Mouse (Mus musculus) heart, adult 2 months (tissue): ENCODE data around the gene Srsf12. TPM values are rescaled to one million over a fixed set of nuclear protein-coding genes. Genes with fewer than 3 reads are reported as not detected.

Experiments used
- DNase-seq, 2 experiments: peaks; one replicate each; pipeline ENCODE4 v3.0.0; 2021
- H3K27ac ChIP-seq: fragments of 200-600 bp; 2 replicates; pipeline ENCODE4 v1.8.1; 2022
- H3K27me3 ChIP-seq: fragments of 200-500 bp; 2 replicates; pipeline ENCODE4 v1.6.1; 2012; ENCODE audit warnings: mild to moderate bottlenecking, low read length, inconsistent platforms, mixed read lengths; ENCODE audit not compliant: control insufficient read depth, insufficient read depth
- H3K36me3 ChIP-seq: fragments of 200-500 bp; 2 replicates; pipeline ENCODE4 v1.6.1; 2012; ENCODE audit warnings: low read length, inconsistent platforms; ENCODE audit not compliant: control insufficient read depth, insufficient read depth
- H3K4me1 ChIP-seq: fragments of 200-500 bp; 2 replicates; pipeline ENCODE4 v1.6.1; 2011; ENCODE audit warnings: low read length; ENCODE audit not compliant: control insufficient read depth, insufficient read depth
- H3K4me3 ChIP-seq: fragments of 200-600 bp; 2 replicates; pipeline ENCODE4 v1.8.1; 2022
- H3K79me2 ChIP-seq: fragments of 200-500 bp; replicated peaks from 2 replicates; pipeline ENCODE4 v1.6.1; 2012; ENCODE audit warnings: mild to moderate bottlenecking, inconsistent platforms, low read length, moderate library complexity, mixed read lengths; ENCODE audit not compliant: control insufficient read depth, insufficient read depth
- H3K9ac ChIP-seq: fragments of 200-500 bp; 2 replicates; pipeline ENCODE4 v1.6.1; 2012; ENCODE audit warnings: low read depth, mild to moderate bottlenecking, control low read depth, inconsistent platforms, low read length, mixed read lengths
- CTCF ChIP-seq: fragments of 200-600 bp; IDR thresholded peaks from 2 replicates; pipeline ENCODE4 v1.8.1; 2022; ENCODE audit warnings: antibody characterized with exemption, mild to moderate bottlenecking, moderate library complexity
- EP300 ChIP-seq: fragments of 200-500 bp; IDR thresholded peaks from 2 replicates; pipeline ENCODE4 v1.6.1; 2011; ENCODE audit warnings: low read depth, low read length, control low read depth; ENCODE audit not compliant: insufficient read depth
- POLR2A ChIP-seq: fragments of 200-500 bp; IDR thresholded peaks from 2 replicates; pipeline ENCODE4 v1.6.1; 2011; ENCODE audit warnings: mild to moderate bottlenecking, low read depth, low read length, control low read depth; ENCODE audit not compliant: insufficient read depth
- WGBS: fragments of 180-500 bp; shearing (Covaris S2); methylation state at CpG from one replicate; pipeline ENCODE4 v1.1.7; 2018; 5-methylcytosine and 5-hydroxymethylcytosine counted together
- intact Hi-C: fragments of 180-260 bp; cut with DNase I; formaldehyde crosslinking; loops from one replicate; pipeline ENCODE4 v1.15.1; 2025
- polyA plus RNA-seq: library from polyadenylated mRNA; depleted of rRNA; stranded (reverse); fragments of >200 nt; gene quantifications from 2 replicates; pipeline ENCODE4 v1.2.3, GENCODE M21; 2012
- total RNA-seq, 2 experiments: library from RNA; stranded (reverse); gene quantifications; 2 replicates each; pipeline ENCODE4 v1.2.3; 2021

Srsf12 gene
- total and polyA plus RNA-seq, 3 experiments, result not detected

GRCm38 (mm10) chr4:33254706-33255105 lies 45.9 kb downstream of the Srsf12 start:
- no peaks in the 10 kb centered on the region for H3K27me3 ChIP-seq
- intact Hi-C loops, result no loop called here
- no peak overlapping the region for H3K27ac ChIP-seq
- H3K9ac ChIP-seq, result no peak overlapping the region
- no peak for DNase-seq
- H3K4me3 ChIP-seq, result no peak overlapping the region
- no peak for TF ChIP-seq CTCF
- TF ChIP-seq EP300, result no peak
- no peak for TF ChIP-seq POLR2A
- H3K36me3 ChIP-seq, result no peaks in the 10 kb centered on the region
- no peaks in the 10 kb centered on the region for H3K4me1 ChIP-seq
- no peaks in the 10 kb centered on the region for H3K79me2 ChIP-seq
- WGBS, result 63% methylated on average over 4 of the region's 4 CpGs

- H3K27me3 ChIP-seq, result no peaks in the 10 kb centered on the region
- H3K4me3 ChIP-seq, result no peak overlapping the region
- H3K9ac ChIP-seq, result no peak overlapping the region
- TF ChIP-seq EP300 (no peak), POLR2A (no peak), CTCF (no peak)
- no peaks in the 10 kb centered on the region for H3K79me2 ChIP-seq
- no peak overlapping the region for H3K27ac ChIP-seq
- WGBS, result 55% methylated on average over 11 of the region's 11 CpGs
- peaks cover 4% of the 10 kb centered on the region for H3K4me1 ChIP-seq
- DNase-seq, result no peak
- 0 out of 2 replicates have a peak, but pooled peaks cover 3% of the 10 kb centered on the region for H3K36me3 ChIP-seq
- intact Hi-C loops, result no loop called here
Observed at GRCm38 (mm10) chr4:33257263-33257964, 48.6 kb downstream of the Srsf12 start.

GRCm38 (mm10) chr4:33260311-33260710 lies 51.5 kb downstream of the Srsf12 start:
- peaks cover 4% of the 10 kb centered on the region for H3K4me1 ChIP-seq
- TF ChIP-seq EP300 (no peak), CTCF (no peak), POLR2A (no peak)
- H3K4me3 ChIP-seq, result no peak overlapping the region
- H3K27me3 ChIP-seq, result no peaks in the 10 kb centered on the region
- no peak for DNase-seq
- intact Hi-C loops, result loop anchor here (2.0 to 5.0 kb wide), 2 partner anchors 32 to 203 kb away; no protein-coding TSS in a partner anchor
- H3K36me3 ChIP-seq, result 0 out of 2 replicates have a peak, but pooled peaks cover 3% of the 10 kb centered on the region
- no peaks in the 10 kb centered on the region for H3K79me2 ChIP-seq
- no peak overlapping the region for H3K9ac ChIP-seq
- peak overlapping the region; percentile 84; the same call in 1 of the 2 replicates for H3K27ac ChIP-seq

- intact Hi-C loops, result loop anchor here (1.0 to 5.0 kb wide), 4 partner anchors 14 to 204 kb away; partner anchors contain the start of gene Pm20d2
- WGBS, result 2% methylated on average over 7 of the region's 7 CpGs
- Histone ChIP-seq H3K27ac (peak overlapping the region; percentile 84), H3K4me1 (peaks cover 4% of the 10 kb centered on the region), H3K79me2 (no peaks in the 10 kb centered on the region), H3K36me3 (0 out of 2 replicates have a peak, but pooled peaks cover 3% of the 10 kb centered on the region), H3K9ac (no peak overlapping the region), H3K4me3 (no peak overlapping the region), H3K27me3 (no peaks in the 10 kb centered on the region)
- TF ChIP-seq POLR2A (no peak; the same call in 1 of the 2 replicates), EP300 (peak; percentile 100), CTCF (peak; percentile 58)
- DNase-seq, result peak; percentile 92 to 95
Observed at GRCm38 (mm10) chr4:33261311-33261753, 52.5 kb downstream of the Srsf12 start.

- H3K36me3 ChIP-seq, result 0 out of 2 replicates have a peak, but pooled peaks cover 3% of the 10 kb centered on the region
- WGBS, result 78% methylated on average over 1 of the region's 1 CpGs
- intact Hi-C loops, result loop anchor here (5.0 kb wide), 1 partner anchor 206 kb away; no protein-coding TSS in a partner anchor
- DNase-seq, result no peak
- H3K27me3 ChIP-seq, result no peaks in the 10 kb centered on the region
- no peak overlapping the region for H3K9ac ChIP-seq
- no peak overlapping the region for H3K4me3 ChIP-seq
- TF ChIP-seq CTCF (no peak), POLR2A (no peak), EP300 (no peak)
- no peak overlapping the region for H3K27ac ChIP-seq
- H3K79me2 ChIP-seq, result no peaks in the 10 kb centered on the region
- H3K4me1 ChIP-seq, result peaks cover 4% of the 10 kb centered on the region
Observed at GRCm38 (mm10) chr4:33262897-33263296, 54.1 kb downstream of the Srsf12 start.

GRCm38 (mm10) chr4:33264979-33265726 lies 56.4 kb downstream of the Srsf12 start:
- TF ChIP-seq POLR2A (no peak), EP300 (no peak), CTCF (no peak)
- DNase-seq, result no peak
- Histone ChIP-seq H3K4me1 (peaks cover 4% of the 10 kb centered on the region), H3K79me2 (no peaks in the 10 kb centered on the region), H3K36me3 (0 out of 2 replicates have a peak, but pooled peaks cover 3% of the 10 kb centered on the region), H3K27me3 (no peaks in the 10 kb centered on the region), H3K4me3 (no peak overlapping the region), H3K27ac (no peak overlapping the region), H3K9ac (no peak overlapping the region)
- intact Hi-C loops, result loop anchor here (5.0 kb wide), 1 partner anchor 208 kb away; no protein-coding TSS in a partner anchor
- WGBS, result 76% methylated on average over 11 of the region's 11 CpGs
